Mouse (Mus musculus) regulatory T cell (primary cell): ENCODE data around the gene Slc25a45.

Source experiments
- in situ Hi-C: fragments of 300-600 bp; cut with MboI, MseI; formaldehyde crosslinking; loops from one replicate; pipeline ENCODE4 v1.15.1; 2025; ENCODE audit warnings: high pct_unique_total_duplicates

Slc25a45 gene

DNA sequence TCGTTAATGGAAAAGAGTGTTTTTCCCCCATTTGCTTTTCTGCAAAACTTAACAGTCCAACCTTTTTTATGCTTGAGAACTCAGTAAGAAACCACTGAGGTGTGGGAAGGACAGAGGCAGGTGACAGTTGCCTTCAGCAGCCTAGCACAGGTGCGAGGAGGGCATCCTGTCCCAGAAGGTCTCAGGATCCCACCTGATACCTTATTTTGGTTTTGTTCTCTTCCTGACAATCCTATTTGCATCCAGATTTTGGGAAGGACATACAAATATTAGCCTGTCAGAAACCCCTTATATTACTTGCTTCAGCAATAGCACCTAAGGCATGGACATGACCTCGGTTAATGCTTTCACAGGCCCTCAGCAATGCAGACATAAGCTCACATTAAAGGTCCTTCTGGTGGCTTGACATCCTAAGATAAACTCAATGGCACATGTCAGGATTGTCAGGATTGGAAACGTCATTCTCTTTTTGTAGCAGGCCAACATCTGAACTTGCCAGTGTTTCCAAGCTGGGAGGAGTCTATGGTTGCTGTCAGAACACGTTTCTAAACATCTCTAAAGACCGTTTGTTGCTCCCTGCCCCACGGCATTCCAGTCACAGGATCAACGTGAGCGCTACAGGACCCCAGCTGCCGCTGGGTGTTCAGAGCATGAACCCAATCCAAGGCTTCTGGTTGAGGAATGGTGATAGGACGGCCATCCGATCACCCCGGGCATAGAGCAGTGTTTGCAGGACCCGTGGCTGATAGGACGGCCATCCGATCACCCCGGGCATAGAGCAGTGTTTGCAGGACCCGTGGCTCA lies 37.3 kb upstream of the Slc25a45 start:
- in situ Hi-C loops: no loop called here

DNA sequence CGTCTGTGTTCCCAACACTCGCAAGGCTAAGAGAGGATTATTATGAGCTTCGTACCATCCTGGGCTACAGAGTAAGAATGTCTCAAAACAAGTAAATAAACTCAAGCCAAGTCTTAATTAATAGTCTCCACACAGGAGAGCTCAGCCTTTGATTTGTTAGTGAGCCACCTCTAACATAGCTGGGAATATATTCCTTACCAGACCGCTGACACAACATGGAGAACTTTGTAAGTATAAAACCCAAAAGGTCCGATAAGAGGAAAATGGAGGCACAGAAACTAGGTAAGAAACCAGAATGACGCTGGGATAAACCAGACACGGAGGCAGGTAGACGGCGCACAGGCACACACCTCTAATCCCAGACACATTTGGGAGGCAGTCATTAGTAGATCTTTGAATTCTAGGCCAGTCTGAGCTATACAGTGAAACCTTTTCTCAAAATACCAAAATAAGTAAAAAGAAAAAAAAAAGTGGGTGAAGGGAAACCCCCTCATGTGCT lies 36.7 kb upstream of the Slc25a45 start:
- in situ Hi-C loops: no loop called here

DNA sequence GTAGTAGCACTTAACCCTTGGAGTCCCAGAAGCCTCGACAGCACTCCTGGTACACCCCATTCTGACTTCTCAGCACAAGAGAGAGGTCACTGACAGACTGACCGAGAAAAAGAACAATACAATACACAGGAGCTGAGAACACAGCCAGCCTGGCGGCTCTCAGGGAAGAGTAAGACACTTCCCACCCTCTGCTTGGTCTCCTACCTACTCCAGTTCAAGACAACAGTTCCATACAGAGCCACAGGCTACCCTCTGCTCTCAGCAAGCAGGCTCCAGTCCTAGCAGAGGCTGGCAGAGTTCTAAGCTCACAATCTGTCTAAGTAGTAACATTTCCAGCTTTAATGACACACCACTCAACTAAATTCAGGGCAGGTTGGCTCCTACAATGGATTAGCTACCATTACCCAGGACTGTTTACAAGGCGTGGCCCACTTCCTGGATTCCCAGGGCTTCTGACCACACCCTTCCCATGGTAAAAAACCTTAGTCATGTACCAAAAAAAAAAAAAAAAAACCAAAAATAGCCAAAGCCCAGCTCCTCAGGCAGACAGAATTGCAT lies 36.1 kb upstream of the Slc25a45 start:
- in situ Hi-C loops: no loop called here

- in situ Hi-C loops: no loop called here
These were observed 35.4 kb upstream of the Slc25a45 start for GRCm38 (mm10) chr19:5841999-5842784.

- in situ Hi-C loops: no loop called here
These were observed 34.5 kb upstream of the Slc25a45 start for GRCm38 (mm10) chr19:5842785-5843730.

- in situ Hi-C loops: no loop called here
These were observed 33.6 kb upstream of the Slc25a45 start for GRCm38 (mm10) chr19:5843781-5844691.

GRCm38 (mm10) chr19:5844831-5845318 lies 32.7 kb upstream of the Slc25a45 start:
- in situ Hi-C loops: loop anchor here (5.0 kb wide), 1 partner anchor 53 kb away; no protein-coding TSS in a partner anchor

- in situ Hi-C loops: loop anchor here (5.0 kb wide), 1 partner anchor 53 kb away; no protein-coding TSS in a partner anchor
These were observed 32.1 kb upstream of the Slc25a45 start for GRCm38 (mm10) chr19:5845319-5846135.

GRCm38 (mm10) chr19:5846154-5846553 lies 31.5 kb upstream of the Slc25a45 start:
- in situ Hi-C loops: loop anchor here (5.0 kb wide), 1 partner anchor 54 kb away; no protein-coding TSS in a partner anchor

DNA sequence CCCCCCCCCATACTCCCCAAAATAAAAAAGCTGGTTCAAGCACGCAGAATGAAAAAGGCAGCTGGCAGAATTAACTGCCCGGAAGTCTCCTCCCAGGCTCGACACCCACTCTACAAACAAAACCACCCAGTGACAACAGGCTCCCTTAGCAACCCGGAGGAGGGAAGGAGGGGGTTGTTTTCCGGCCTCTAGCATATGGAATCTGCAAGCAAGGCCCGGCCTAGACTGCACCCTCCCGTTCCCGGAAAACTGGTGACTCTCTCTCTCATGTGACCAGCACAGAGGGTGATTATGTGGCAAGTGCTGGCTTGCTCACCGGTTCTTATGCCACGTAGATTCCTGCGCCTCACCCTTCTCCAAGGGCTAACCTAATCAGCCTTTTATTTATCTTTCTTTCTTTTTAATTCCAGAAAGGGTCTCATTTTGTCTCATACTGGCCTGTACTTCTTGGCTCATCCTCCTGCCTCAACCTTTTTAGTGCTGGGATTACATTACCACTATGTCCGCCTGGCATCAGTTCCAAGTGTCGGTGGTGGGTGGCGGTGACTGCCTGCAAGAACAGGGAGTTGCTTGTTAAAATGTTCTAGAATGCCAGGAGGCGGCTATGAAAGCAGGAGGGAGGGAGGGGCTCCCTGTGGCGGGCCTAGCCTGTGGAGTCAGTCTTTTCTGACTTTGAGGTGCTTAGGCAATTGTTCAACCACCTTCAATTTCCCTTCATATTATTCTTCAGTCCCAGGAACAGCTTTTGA lies 30.9 kb upstream of the Slc25a45 start:
- in situ Hi-C loops: loop anchor here (5.0 kb wide), 1 partner anchor 54 kb away; no protein-coding TSS in a partner anchor

- in situ Hi-C loops: loop anchor here (5.0 kb wide), 1 partner anchor 55 kb away; no protein-coding TSS in a partner anchor
These were observed 30.3 kb upstream of the Slc25a45 start for GRCm38 (mm10) chr19:5847306-5847796.

- in situ Hi-C loops: loop anchor here (5.0 kb wide), 1 partner anchor 56 kb away; no protein-coding TSS in a partner anchor
These were observed 29.4 kb upstream of the Slc25a45 start for GRCm38 (mm10) chr19:5848032-5848825.

DNA sequence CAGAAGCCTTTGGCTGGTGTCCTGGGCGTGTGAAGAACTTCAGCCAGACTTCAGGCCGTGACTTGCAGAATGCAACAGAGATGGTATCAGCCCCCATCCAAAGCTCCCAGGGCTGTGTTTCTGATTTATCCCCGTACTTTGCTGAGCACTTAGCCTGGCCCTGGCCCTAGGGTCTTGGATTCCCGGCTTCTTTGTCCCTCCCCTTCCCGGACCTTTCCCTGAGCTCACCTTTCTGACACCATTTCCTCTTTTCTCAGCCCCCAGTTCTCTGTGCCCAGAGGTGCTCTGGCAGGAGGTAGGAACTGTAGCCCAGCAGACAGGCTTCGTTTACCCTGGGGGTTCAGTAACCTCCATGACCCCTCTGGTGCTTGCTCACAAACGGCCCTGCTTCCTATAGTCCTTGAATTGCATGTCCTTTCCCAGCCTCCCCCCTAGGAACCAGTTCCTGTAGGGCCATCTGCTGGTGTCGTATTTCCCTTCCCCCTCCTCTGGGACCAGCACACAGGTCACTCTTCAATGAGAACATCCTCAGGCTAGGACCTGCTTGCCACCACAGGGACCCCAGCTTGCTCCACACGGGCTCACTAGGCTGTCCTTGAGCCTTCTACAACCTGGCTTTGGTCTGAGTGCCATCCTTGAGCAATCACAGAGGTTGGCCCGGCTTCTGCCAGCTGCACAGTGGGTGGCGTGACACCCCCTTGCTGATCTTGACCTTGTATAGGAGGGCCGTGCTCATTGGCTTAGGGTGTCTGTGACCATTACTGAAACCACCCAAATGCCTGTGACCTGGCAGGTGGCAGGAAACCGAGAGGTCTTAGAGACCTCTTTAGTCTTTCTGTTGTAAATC lies 28.6 kb upstream of the Slc25a45 start:
- in situ Hi-C loops: loop anchor here (5.0 kb wide), 1 partner anchor 57 kb away; no protein-coding TSS in a partner anchor

DNA sequence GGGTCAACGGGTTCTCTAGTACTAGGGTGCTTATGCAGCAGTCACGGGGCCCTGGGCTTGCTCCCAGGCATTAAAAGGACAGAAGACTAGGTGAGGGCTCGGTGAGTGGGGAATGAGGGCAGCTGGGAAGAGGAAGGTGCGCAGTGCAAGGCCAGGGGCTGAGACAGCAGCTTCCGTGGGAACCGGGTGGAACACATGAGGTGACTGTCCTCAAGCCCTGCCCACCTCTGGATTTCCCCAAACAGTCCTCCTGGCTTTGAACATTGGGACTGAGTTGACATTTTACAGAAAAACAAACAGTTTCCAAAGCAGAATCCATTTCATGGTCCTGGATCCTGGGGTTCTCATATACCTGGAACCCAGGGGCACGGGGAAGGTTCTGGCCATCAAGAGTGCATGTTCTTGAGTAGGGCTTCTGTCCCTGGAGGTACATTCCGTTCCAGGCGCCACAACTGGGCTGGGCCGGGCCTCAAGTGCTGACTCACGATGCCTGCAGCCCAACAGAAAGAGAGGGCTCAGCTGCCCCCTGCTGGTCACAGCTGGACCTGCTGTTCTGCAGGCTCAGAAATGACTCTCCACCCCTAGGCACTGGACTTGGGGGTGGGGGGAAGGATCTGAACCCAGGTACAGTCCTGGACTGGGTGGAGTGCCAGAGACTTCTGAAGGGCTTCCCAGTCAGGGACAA lies 27.6 kb upstream of the Slc25a45 start:
- in situ Hi-C loops: loop anchor here (5.0 kb wide), 1 partner anchor 58 kb away; no protein-coding TSS in a partner anchor

- in situ Hi-C loops: no loop called here
These were observed 26.7 kb upstream of the Slc25a45 start for GRCm38 (mm10) chr19:5850860-5851259.
